Comparison of ENCODE assay signal across 16 mouse cellular contexts in the genomic region with DNA sequence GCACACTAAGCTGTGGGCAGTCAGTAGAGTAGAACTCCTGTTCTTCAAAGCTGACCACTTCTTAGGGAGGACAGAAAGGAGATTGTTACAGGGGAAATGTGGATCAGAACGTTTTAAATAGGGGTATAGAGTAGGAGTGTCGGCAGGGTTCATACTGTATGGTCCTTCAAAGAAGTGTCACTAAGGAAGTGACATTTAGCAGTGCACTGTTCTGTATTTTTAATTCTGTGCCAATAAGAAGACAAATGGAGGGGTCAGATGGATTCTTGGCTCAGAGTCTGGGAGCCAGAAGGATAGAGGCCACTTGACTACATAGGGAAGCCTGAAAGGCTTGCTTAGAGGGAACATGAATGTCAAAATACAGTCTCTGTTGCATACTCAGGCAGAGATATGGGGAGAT.
"Had no signal": no experiment of that assay in that cellular context is flagged by ENCODE, and none has a peak within 500 bp of the region (broad histone marks: within the 10 kb centered on the region; RNA-seq: fewer than 3 reads in every experiment).

No protein-coding gene starts in this region.

- H3K36me3 ChIP-seq: limb, embryonic 13.5 days; liver, embryonic 15.5 days; lung, embryonic 15.5 days; midbrain, embryonic 12.5 days; neural tube, embryonic 12.5 days had no signal

- H3K4me3 ChIP-seq: limb, embryonic 13.5 days; liver, embryonic 15.5 days; lung, embryonic 15.5 days; midbrain, embryonic 12.5 days; myocyte; neural tube, embryonic 12.5 days had no signal

- H3K27ac ChIP-seq: kidney, postnatal 0 days; limb, embryonic 13.5 days; liver, embryonic 15.5 days; lung, embryonic 15.5 days; midbrain, embryonic 12.5 days; neural tube, embryonic 12.5 days had no signal

- H3K9ac ChIP-seq: limb, embryonic 13.5 days; liver, embryonic 15.5 days; lung, embryonic 15.5 days; midbrain, embryonic 12.5 days; neural tube, embryonic 12.5 days had no signal

- H3K9me3 ChIP-seq: limb, embryonic 13.5 days; liver, embryonic 15.5 days; lung, embryonic 15.5 days; midbrain, embryonic 12.5 days; neural tube, embryonic 12.5 days had no signal

- H3K4me1 ChIP-seq: limb, embryonic 13.5 days; liver, embryonic 15.5 days; lung, embryonic 15.5 days; midbrain, embryonic 12.5 days; neural tube, embryonic 12.5 days had no signal

- H3K4me2 ChIP-seq: limb, embryonic 13.5 days; liver, embryonic 11.5 days; liver, embryonic 15.5 days; lung, embryonic 15.5 days; midbrain, embryonic 12.5 days; neural tube, embryonic 12.5 days had no signal

- DNase-seq: kidney, adult 11 months; kidney, adult 9 months; kidney, postnatal 36 days; left cerebral cortex, postnatal 4 days; lung, postnatal 14 days; right cerebral cortex, postnatal 14 days; thymus, adult 18-20 months; thymus, postnatal 14 days had no signal

- H3K27me3 ChIP-seq: limb, embryonic 13.5 days; liver, embryonic 15.5 days; lung, embryonic 15.5 days; midbrain, embryonic 12.5 days; neural tube, embryonic 12.5 days had no signal
